Mouse (Mus musculus) neural tube, embryonic 15.5 days (tissue): ENCODE results near the gene H2afj. TPM values are rescaled to one million over a fixed set of nuclear protein-coding genes. Genes with fewer than 3 reads are reported as not detected.

Experiments used
- ATAC-seq: fragments of 200-750 bp; cut with Nextera tagmentation; 2 replicates; pipeline ENCODE4 v1.8.0; 2017; ENCODE audit warnings: mild to moderate bottlenecking, moderate TSS enrichment, moderate library complexity; ENCODE audit not compliant: low FRiP score
- H3K27ac ChIP-seq: fragments of 300-500 bp; sonication (generic); replicated peaks from 2 replicates; pipeline ENCODE4 v1.5.1; 2015; ENCODE audit warnings: mild to moderate bottlenecking, inconsistent platforms
- H3K27me3 ChIP-seq: fragments of 300-500 bp; sonication (generic); replicated peaks from 2 replicates; pipeline ENCODE4 v1.6.1; 2015; ENCODE audit warnings: inconsistent platforms
- H3K36me3 ChIP-seq: fragments of 300-500 bp; sonication (generic); 2 replicates; pipeline ENCODE4 v1.6.1; 2015; ENCODE audit warnings: inconsistent platforms
- H3K4me1 ChIP-seq: fragments of 300-500 bp; sonication (generic); 2 replicates; pipeline ENCODE4 v1.6.1; 2015; ENCODE audit warnings: inconsistent platforms
- H3K4me2 ChIP-seq: fragments of 300-500 bp; sonication (generic); 2 replicates; pipeline ENCODE4 v1.6.1; 2015; ENCODE audit warnings: inconsistent platforms, mild to moderate bottlenecking, moderate library complexity
- H3K4me3 ChIP-seq: fragments of 300-500 bp; sonication (generic); replicated peaks from 2 replicates; pipeline ENCODE4 v1.5.1; 2015; ENCODE audit warnings: mild to moderate bottlenecking, inconsistent platforms
- H3K9ac ChIP-seq: fragments of 300-500 bp; sonication (generic); replicated peaks from 2 replicates; pipeline ENCODE4 v1.6.1; 2015; ENCODE audit warnings: mild to moderate bottlenecking, inconsistent platforms
- H3K9me3 ChIP-seq: fragments of 300-500 bp; sonication (generic); replicated peaks from 2 replicates; pipeline ENCODE4 v1.6.1; 2016; ENCODE audit warnings: inconsistent platforms
- WGBS: fragments of 180-500 bp; shearing (Covaris S2); methylation state at CpG from one replicate; pipeline ENCODE4 v1.1.7; 2015; ENCODE audit warnings: mixed read lengths; 5-methylcytosine and 5-hydroxymethylcytosine counted together
- polyA plus RNA-seq: library from polyadenylated mRNA; unstranded; fragments of >200 nt; fragmentation: Nextera tagmentation; extraction: Ambion mirVana; gene quantifications from 2 replicates; pipeline ENCODE4 v1.2.1, GENCODE M21; 2015

Gene H2afj
- polyA plus RNA-seq, 1 experiment from 2014 or later = 106 TPM

DNA sequence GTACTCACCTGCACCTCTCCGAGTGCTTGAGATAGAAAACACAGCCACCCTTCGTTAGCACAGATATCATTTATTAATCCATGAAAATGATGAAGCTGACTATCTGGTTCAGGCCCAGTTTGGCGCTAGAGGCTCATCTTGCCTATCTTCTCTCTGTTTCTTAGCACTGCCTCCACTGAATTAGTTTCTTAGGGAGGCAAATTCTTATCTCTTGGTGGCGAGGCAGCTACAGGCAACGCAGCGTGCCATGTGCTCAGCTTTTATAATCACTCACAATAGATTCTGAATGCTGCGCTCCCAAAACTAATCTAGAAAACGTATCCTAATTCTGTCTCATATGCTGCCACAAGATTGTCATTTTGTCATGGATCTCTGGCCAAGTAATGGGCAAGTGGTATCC lies 40.4 kb downstream of the H2afj start:
- no peak overlapping the region for H3K27ac ChIP-seq
- 92% methylated on average over 8 of the region's 8 CpGs for WGBS
- H3K9ac ChIP-seq = no peak overlapping the region
- no peaks in the 10 kb centered on the region for H3K9me3 ChIP-seq
- no peaks in the 10 kb centered on the region for H3K36me3 ChIP-seq
- H3K4me1 ChIP-seq = 0 out of 2 replicates have a peak, but pooled peaks cover 3% of the 10 kb centered on the region
- no peaks in the 10 kb centered on the region for H3K27me3 ChIP-seq
- no peak for ATAC-seq
- no peak overlapping the region for H3K4me3 ChIP-seq
- no peak overlapping the region for H3K4me2 ChIP-seq

DNA sequence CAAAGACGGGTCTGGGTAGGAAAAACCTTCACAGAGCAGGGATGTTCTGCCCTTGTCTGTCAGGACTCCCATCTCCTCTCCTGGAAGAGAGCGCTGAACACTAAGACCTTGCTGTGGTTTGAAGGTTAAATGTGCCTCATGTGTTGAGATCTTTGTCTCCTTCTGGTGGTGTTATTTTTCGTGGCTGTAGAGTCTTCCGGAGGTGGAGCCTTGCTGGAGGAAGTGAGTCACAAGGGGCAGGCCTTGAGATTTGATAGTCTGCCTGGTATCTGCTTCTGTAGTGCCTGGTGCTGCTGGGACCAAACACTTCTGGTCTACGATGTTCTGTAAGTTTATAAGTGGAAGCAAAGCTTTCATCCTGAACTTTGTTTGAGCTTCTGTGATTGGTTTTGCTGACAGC lies 40.9 kb downstream of the H2afj start:
- H3K27ac ChIP-seq = no peak overlapping the region
- WGBS = 90% methylated on average over 5 of the region's 5 CpGs
- H3K36me3 ChIP-seq = no peaks in the 10 kb centered on the region
- H3K4me3 ChIP-seq = no peak overlapping the region
- no peaks in the 10 kb centered on the region for H3K27me3 ChIP-seq
- no peak for ATAC-seq
- no peak overlapping the region for H3K9ac ChIP-seq
- no peak overlapping the region for H3K4me2 ChIP-seq
- H3K9me3 ChIP-seq = no peaks in the 10 kb centered on the region
- 0 out of 2 replicates have a peak, but pooled peaks cover 3% of the 10 kb centered on the region for H3K4me1 ChIP-seq

DNA sequence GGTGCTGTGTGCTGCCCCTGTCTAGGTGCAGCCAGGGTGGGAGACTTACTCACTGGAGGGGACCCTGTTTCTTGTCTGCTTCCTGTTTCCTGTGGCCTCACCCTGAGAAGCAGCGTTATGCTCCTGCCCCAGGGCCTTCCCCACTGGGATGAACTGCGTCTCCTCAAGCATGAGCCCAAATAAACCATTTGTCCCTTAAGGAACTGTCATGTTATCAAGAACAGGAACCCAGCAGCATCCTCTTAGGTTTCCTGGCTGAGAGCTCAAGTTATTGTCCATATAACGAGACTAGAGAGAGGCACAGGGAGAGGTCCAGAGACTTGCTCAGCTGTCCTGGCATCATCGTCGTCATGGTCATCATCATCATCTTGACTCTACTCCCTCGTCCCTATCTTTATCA lies 42.2 kb downstream of the H2afj start:
- H3K4me1 ChIP-seq = 0 out of 2 replicates have a peak, but pooled peaks cover 3% of the 10 kb centered on the region
- no peak overlapping the region for H3K27ac ChIP-seq
- no peaks in the 10 kb centered on the region for H3K9me3 ChIP-seq
- H3K36me3 ChIP-seq = no peaks in the 10 kb centered on the region
- H3K27me3 ChIP-seq = no peaks in the 10 kb centered on the region
- H3K4me2 ChIP-seq = no peak overlapping the region
- 76% methylated on average over 6 of the region's 6 CpGs for WGBS
- no peak overlapping the region for H3K4me3 ChIP-seq
- ATAC-seq = no peak
- H3K9ac ChIP-seq = no peak overlapping the region

DNA sequence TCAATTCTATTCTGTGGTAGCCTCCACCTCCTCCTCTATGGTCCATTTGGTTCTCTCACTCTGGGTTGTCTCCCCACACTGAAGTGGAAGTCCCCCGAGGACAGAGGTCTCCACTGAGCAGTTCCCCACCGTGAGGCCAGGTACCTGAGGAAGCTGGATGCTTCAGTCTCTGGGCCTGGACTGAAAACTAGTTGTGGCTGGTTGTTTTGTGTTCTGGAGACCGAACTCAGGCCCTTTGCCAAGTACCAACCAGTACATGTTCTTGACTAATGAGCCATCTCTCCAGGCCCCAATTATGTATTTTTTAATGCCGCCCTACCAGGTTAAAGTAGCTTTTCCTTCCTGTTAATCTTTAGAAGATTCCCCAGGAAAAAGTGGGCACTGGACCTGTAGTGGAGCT lies 44.3 kb downstream of the H2afj start:
- H3K27me3 ChIP-seq = no peaks in the 10 kb centered on the region
- no peak for ATAC-seq
- peak overlapping the region; percentile 10; the same call in 1 of the 2 replicates for H3K27ac ChIP-seq
- no peak overlapping the region for H3K4me2 ChIP-seq
- no peak overlapping the region for H3K9ac ChIP-seq
- no peaks in the 10 kb centered on the region for H3K9me3 ChIP-seq
- 0 out of 2 replicates have a peak, but pooled peaks cover 3% of the 10 kb centered on the region for H3K4me1 ChIP-seq
- no peak overlapping the region for H3K4me3 ChIP-seq
- WGBS = 76% methylated on average over 4 of the region's 4 CpGs
- H3K36me3 ChIP-seq = no peaks in the 10 kb centered on the region

DNA sequence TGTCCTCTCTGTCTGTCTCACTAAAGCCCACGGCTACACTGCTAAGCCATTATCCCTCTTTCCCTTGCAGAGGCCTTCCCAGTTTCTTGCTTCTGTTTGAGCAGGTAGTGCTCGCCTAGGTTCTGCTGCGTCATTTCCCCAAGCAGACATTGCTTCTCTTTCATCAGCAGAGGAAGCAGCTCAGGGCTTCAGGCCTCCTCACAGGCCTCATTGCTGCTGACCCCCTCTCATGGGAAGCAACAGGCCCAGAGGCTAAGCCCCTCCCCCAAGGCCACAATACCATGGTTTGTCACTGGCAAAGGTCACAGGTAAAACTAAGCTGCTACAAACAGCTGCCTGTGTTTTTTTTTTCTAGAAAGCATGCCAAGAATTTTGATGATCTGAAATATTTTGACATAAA lies 44.7 kb downstream of the H2afj start:
- H3K4me1 ChIP-seq = peaks cover 6% of the 10 kb centered on the region; the same call in 1 of the 2 replicates
- no peaks in the 10 kb centered on the region for H3K36me3 ChIP-seq
- ATAC-seq = no peak
- H3K4me3 ChIP-seq = no peak overlapping the region
- no peaks in the 10 kb centered on the region for H3K27me3 ChIP-seq
- WGBS = 57% methylated on average over 3 of the region's 3 CpGs
- no peak overlapping the region for H3K9ac ChIP-seq
- peak overlapping the region; percentile 10; the same call in 1 of the 2 replicates for H3K27ac ChIP-seq
- no peaks in the 10 kb centered on the region for H3K9me3 ChIP-seq
- no peak overlapping the region for H3K4me2 ChIP-seq

DNA sequence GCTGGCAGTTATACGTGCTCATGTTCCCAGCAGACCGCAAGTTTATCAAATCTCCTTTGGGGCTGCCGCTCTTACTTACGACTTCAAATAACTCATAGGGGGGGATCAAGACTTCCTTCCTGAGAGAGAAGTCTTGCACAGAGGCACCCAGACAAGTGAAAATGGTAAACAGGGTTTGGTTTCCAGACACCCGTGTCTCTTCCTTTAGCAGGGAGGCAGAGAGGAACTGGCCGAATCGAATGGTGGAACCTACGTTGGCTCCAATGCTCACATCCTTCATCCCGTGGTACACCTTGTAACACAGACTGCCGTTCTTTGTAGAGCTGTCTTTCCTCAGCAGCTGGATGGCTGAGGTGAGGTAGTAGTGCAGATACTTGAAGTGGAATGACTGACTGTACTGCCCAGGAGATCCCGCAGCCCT lies 46.3 kb downstream of the H2afj start:
- Histone ChIP-seq H3K27me3 (no peaks in the 10 kb centered on the region), H3K9ac (no peak overlapping the region), H3K4me2 (no peak overlapping the region), H3K9me3 (no peaks in the 10 kb centered on the region), H3K27ac (no peak overlapping the region), H3K4me3 (no peak overlapping the region), H3K4me1 (peaks cover 6% of the 10 kb centered on the region; the same call in 1 of the 2 replicates), H3K36me3 (no peaks in the 10 kb centered on the region)
- ATAC-seq = no peak
- WGBS = 91% methylated on average over 11 of the region's 11 CpGs

DNA sequence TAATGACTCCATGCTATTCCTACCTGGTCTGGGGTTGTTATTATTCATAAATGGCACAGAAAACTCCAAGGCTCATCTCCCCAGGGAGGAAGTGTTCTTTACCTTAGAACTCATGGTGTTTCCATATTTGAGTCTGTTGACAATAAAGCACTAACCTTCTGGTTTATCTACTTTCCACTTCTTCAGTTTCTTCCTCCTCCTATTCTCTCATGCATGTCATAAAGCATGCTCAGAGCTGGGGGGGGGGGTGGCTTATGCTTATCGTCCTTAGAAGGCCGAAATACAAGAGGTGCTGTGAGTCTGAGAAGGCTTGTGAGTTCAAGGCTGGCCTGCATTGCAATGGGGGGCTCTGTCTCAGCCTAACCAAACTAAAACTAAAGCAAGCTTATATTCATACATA lies 47.1 kb downstream of the H2afj start:
- 0 out of 2 replicates have a peak, but pooled peaks cover under 1% of the 10 kb centered on the region for H3K27me3 ChIP-seq
- H3K27ac ChIP-seq = no peak overlapping the region
- peaks cover 6% of the 10 kb centered on the region; the same call in 1 of the 2 replicates for H3K4me1 ChIP-seq
- ATAC-seq = no peak
- H3K36me3 ChIP-seq = no peaks in the 10 kb centered on the region
- no peak overlapping the region for H3K4me2 ChIP-seq
- WGBS = 90% methylated on average over 2 of the region's 2 CpGs
- H3K4me3 ChIP-seq = no peak overlapping the region
- H3K9ac ChIP-seq = no peak overlapping the region
- no peaks in the 10 kb centered on the region for H3K9me3 ChIP-seq

DNA sequence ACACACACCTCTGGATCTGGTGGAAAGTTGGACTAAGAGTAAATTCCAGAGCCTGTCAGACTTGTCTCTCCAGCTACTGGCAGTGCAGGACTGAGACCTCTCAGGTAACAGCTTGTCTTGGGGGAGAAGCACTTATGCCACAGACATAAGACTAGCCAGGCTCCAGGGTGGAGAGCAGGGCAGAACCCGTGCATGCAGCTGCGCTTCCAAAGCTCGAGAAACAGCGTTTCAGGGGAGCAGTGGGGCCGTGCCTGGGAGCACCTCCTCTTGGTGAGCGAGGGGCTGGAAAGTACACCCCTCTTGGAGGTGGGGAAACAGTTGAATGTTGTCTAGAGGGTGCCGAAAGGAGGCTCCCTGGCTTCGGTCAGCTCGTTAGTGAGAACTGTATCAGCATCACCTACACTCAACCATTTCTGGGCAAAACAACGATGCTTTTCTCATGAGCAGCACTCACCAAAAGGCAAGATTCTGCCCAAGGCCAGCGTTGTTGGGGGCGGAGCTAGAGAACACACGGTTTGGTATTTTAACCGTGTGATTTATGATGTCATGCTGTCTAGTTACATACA lies 48.1 kb downstream of the H2afj start:
- Histone ChIP-seq H3K27ac (no peak overlapping the region), H3K9me3 (no peaks in the 10 kb centered on the region), H3K4me1 (peaks cover 6% of the 10 kb centered on the region; the same call in 1 of the 2 replicates), H3K27me3 (0 out of 2 replicates have a peak, but pooled peaks cover 3% of the 10 kb centered on the region), H3K9ac (no peak overlapping the region), H3K4me2 (no peak overlapping the region), H3K4me3 (no peak overlapping the region), H3K36me3 (no peaks in the 10 kb centered on the region)
- no peak for ATAC-seq
- WGBS = 65% methylated on average over 14 of the region's 14 CpGs

DNA sequence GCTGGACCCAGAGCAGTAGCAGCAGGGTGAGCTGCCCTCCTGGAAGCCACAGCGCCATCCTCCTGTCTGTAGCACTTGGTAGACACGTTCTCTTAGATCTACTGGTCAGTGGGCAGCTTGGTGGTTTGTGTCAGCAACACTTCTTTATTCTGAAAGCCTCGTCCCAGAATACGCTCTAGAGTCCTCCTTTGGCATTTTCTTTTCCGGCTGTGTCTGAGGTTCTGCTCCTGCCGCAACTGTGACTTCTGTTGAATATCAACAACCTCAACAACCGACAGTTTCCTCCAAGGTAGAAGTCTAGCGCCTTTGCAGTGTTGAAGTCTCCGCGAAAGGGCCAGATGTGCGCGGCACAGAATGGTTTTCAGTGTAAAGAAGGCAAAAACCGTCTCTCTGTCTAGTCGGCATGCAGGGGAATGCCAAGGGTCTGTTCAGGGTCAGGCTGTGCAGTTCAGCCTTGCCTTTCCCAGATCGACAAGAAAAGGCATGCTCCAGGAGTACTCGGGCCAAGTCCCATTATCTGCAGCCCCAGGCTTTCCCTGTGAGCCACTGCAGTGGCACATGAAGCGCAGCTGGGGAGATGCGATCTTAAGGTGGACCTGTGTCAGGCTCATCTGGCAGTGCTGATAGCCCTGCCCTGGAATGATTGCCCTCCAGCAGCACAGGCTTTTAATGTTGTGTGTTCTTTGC lies 49.3 kb downstream of the H2afj start, which contains the start of gene Art4:
TSS of gene Art4 (minus strand) at position 548 of the 687 bp plus-strand sequence.
- Histone ChIP-seq H3K4me3 (no peak within 1 kb of the TSS), H3K9me3 (no peaks in the 10 kb centered on the region), H3K36me3 (no peaks in the 10 kb centered on the region), H3K27ac (peak within 1 kb of the TSS; percentile 23; the same call in 1 of the 2 replicates), H3K4me2 (no peak within 1 kb of the TSS), H3K4me1 (peaks cover 6% of the 10 kb centered on the region; the same call in 1 of the 2 replicates), H3K9ac (no peak within 1 kb of the TSS), H3K27me3 (0 out of 2 replicates have a peak, but pooled peaks cover 3% of the 10 kb centered on the region)
- WGBS = 75% methylated on average over 18 of the region's 18 CpGs
- no peak for ATAC-seq

DNA sequence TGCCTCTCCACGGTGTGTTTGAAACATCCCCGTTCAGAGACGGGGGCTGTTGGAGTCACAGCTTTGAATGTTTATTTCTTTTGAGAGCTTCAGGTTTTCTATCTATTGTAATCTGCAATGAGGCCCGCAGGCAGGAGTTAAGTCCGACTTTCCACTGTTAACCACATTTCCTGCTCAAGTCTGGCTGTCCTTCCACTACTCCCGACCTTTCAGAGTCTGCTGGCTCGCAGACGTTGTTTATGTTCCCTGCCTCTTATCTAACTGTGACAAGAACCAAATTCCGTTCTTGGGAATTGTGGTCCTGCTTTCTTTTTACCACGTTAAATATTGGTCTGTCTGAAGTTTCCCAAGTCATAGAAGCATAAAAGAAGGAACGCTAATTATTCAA lies 49.8 kb downstream of the H2afj start:
- WGBS = 60% methylated on average over 11 of the region's 11 CpGs

DNA sequence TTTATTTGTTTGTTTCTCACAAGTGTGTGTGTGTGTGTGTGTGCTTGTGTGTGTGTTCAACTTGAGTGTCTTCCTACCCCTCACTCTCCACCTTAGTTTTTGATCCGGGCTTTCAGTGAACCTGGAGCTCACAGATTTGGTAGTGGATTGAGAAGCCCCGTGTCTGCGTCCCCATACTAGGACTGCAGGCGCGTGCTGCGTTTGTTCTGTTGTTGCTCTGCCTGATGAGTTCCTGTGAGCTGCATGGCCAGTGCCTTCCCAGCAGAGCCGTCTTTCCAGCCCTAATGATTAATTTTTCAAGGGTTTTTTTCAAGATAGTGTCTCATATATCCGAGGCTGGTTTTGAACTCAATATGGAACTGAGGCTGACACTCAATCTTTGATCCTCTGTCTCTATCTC lies 50.4 kb downstream of the H2afj start:
- H3K27ac ChIP-seq = no peak overlapping the region
- no peaks in the 10 kb centered on the region for H3K36me3 ChIP-seq
- H3K27me3 ChIP-seq = 0 out of 2 replicates have a peak, but pooled peaks cover 3% of the 10 kb centered on the region
- no peak overlapping the region for H3K9ac ChIP-seq
- H3K9me3 ChIP-seq = no peaks in the 10 kb centered on the region
- peaks cover 3% of the 10 kb centered on the region; the same call in 1 of the 2 replicates for H3K4me1 ChIP-seq
- ATAC-seq = no peak
- H3K4me2 ChIP-seq = no peak overlapping the region
- H3K4me3 ChIP-seq = no peak overlapping the region
- WGBS = 79% methylated on average over 8 of the region's 8 CpGs

More for the DNA sequence above, 49.8 kb downstream of the H2afj start:
- no peaks in the 10 kb centered on the region for H3K9me3 ChIP-seq
- no peak overlapping the region for H3K4me3 ChIP-seq
- peak overlapping the region; percentile 23; the same call in 1 of the 2 replicates for H3K27ac ChIP-seq
- 0 out of 2 replicates have a peak, but pooled peaks cover 3% of the 10 kb centered on the region for H3K27me3 ChIP-seq
- no peak overlapping the region for H3K4me2 ChIP-seq
- H3K36me3 ChIP-seq = no peaks in the 10 kb centered on the region
- no peak for ATAC-seq
- peaks cover 4% of the 10 kb centered on the region; the same call in 1 of the 2 replicates for H3K4me1 ChIP-seq
- no peak overlapping the region for H3K9ac ChIP-seq
